Mouse (Mus musculus): ENCODE measurements around the gene Olfr718-ps1. TPM values are rescaled to one million over a fixed set of nuclear protein-coding genes. Genes with fewer than 3 reads are reported as not detected.
A peak's percentile ranks its signal among the peaks of the same experiment; 100 is the strongest.

Olfr718-ps1 gene
- polyA plus RNA-seq, 1 experiment from 2014 or later = not detected

GRCm38 (mm10) chr5:143122125-143122524 is 25.3 kb downstream of the Olfr718-ps1 start:
- WGBS = 66% methylated on average over 8 of the region's 8 CpGs
- no peak for TF ChIP-seq CTCF (IDR thresholded peaks at IDR 0.05; ENCODE audit: low read depth)
- Histone ChIP-seq H3K27me3 (ENCODE audit: insufficient read depth, low read length) (no peaks in the 10 kb centered on the region), H3K36me3 (ENCODE audit: insufficient read depth) (no peaks in the 10 kb centered on the region), H3K9ac (no peak overlapping the region), H3K4me3 (ENCODE audit: low read depth, low read length) (no peak overlapping the region), H3K9me3 (ENCODE audit: low read depth, low read length) (no peaks in the 10 kb centered on the region), H3K4me1 (ENCODE audit: insufficient read depth) (no peaks in the 10 kb centered on the region), H3K27ac (ENCODE audit: low read depth) (no peak overlapping the region), H3K4me2 (no peak overlapping the region)
- no peak for ATAC-seq (ENCODE audit: insufficient read depth)
- DNase-seq = no peak

GRCm38 (mm10) chr5:143112281-143113246 is 34.8 kb downstream of the Olfr718-ps1 start, which contains the start of gene Rnf216:
TSS of gene Rnf216 (minus strand) at chr5:143112994.
- WGBS = under 1% methylated on average over 110 of the region's 110 CpGs
- Histone ChIP-seq H3K36me3 (ENCODE audit: insufficient read depth) (0 out of 2 replicates have a peak, but pooled peaks cover 4% of the 10 kb centered on the region), H3K4me3 (ENCODE audit: low read depth, low read length) (peak within 1 kb of the TSS; percentile 89), H3K4me2 (peak within 1 kb of the TSS; percentile 82), H3K4me1 (ENCODE audit: insufficient read depth) (peaks cover 2% of the 10 kb centered on the region; the same call in 1 of the 2 replicates), H3K27me3 (ENCODE audit: insufficient read depth, low read length) (no peaks in the 10 kb centered on the region), H3K9me3 (ENCODE audit: low read depth, low read length) (no peaks in the 10 kb centered on the region), H3K9ac (peak within 1 kb of the TSS; percentile 91), H3K27ac (ENCODE audit: low read depth) (peak within 1 kb of the TSS; percentile 93)
- DNase-seq (peak; percentile 95), ATAC-seq (ENCODE audit: insufficient read depth) (peak; percentile 96)
- TF ChIP-seq CTCF (IDR thresholded peaks at IDR 0.05; ENCODE audit: low read depth) = peak; percentile 81

- Histone ChIP-seq H3K9ac (no peak overlapping the region), H3K4me2 (no peak overlapping the region), H3K27me3 (ENCODE audit: insufficient read depth, low read length) (no peaks in the 10 kb centered on the region), H3K4me1 (ENCODE audit: insufficient read depth) (peaks cover 2% of the 10 kb centered on the region; the same call in 1 of the 2 replicates), H3K9me3 (ENCODE audit: low read depth, low read length) (no peaks in the 10 kb centered on the region), H3K36me3 (ENCODE audit: insufficient read depth) (0 out of 2 replicates have a peak, but pooled peaks cover 4% of the 10 kb centered on the region), H3K4me3 (ENCODE audit: low read depth, low read length) (no peak overlapping the region), H3K27ac (ENCODE audit: low read depth) (no peak overlapping the region)
- TF ChIP-seq CTCF (IDR thresholded peaks at IDR 0.05; ENCODE audit: low read depth) = no peak
- ATAC-seq (ENCODE audit: insufficient read depth) (no peak), DNase-seq (no peak)
- WGBS = 78% methylated on average over 3 of the region's 3 CpGs
Measured at GRCm38 (mm10) chr5:143106842-143107241, 40.5 kb downstream of the Olfr718-ps1 start.

GRCm38 (mm10) chr5:143103231-143103630 is 44.1 kb downstream of the Olfr718-ps1 start:
- no peak overlapping the region for H3K4me2 ChIP-seq
- H3K4me1 ChIP-seq (ENCODE audit: insufficient read depth) = no peaks in the 10 kb centered on the region
- H3K27me3 ChIP-seq (ENCODE audit: insufficient read depth, low read length) = no peaks in the 10 kb centered on the region
- H3K36me3 ChIP-seq (ENCODE audit: insufficient read depth) = no peaks in the 10 kb centered on the region
- H3K9ac ChIP-seq = no peak overlapping the region
- H3K27ac ChIP-seq (ENCODE audit: low read depth) = no peak overlapping the region
- DNase-seq (no peak), ATAC-seq (ENCODE audit: insufficient read depth) (no peak)
- TF ChIP-seq CTCF (IDR thresholded peaks at IDR 0.05; ENCODE audit: low read depth) = no peak
- no peaks in the 10 kb centered on the region for H3K9me3 ChIP-seq (ENCODE audit: low read depth, low read length)
- 91% methylated on average over 2 of the region's 2 CpGs for WGBS
- no peak overlapping the region for H3K4me3 ChIP-seq (ENCODE audit: low read depth, low read length)

- H3K27me3 ChIP-seq (ENCODE audit: insufficient read depth, low read length) = no peaks in the 10 kb centered on the region
- H3K4me3 ChIP-seq (ENCODE audit: low read depth, low read length) = no peak overlapping the region
- no peak for DNase-seq
- no peaks in the 10 kb centered on the region for H3K9me3 ChIP-seq (ENCODE audit: low read depth, low read length)
- H3K27ac ChIP-seq (ENCODE audit: low read depth) = no peak overlapping the region
- no peak overlapping the region for H3K9ac ChIP-seq
- no peaks in the 10 kb centered on the region for H3K36me3 ChIP-seq (ENCODE audit: insufficient read depth)
- 79% methylated on average over 1 of the region's 1 CpGs for WGBS
- TF ChIP-seq CTCF (IDR thresholded peaks at IDR 0.05; ENCODE audit: low read depth) = no peak
- H3K4me2 ChIP-seq = no peak overlapping the region
- ATAC-seq (ENCODE audit: insufficient read depth) = no peak
- H3K4me1 ChIP-seq (ENCODE audit: insufficient read depth) = no peaks in the 10 kb centered on the region
Measured at GRCm38 (mm10) chr5:143101626-143102025, 45.8 kb downstream of the Olfr718-ps1 start.

GRCm38 (mm10) chr5:143095256-143095655 is 52.1 kb downstream of the Olfr718-ps1 start:
- no peak overlapping the region for H3K27ac ChIP-seq (ENCODE audit: low read depth)
- no peaks in the 10 kb centered on the region for H3K27me3 ChIP-seq (ENCODE audit: insufficient read depth, low read length)
- H3K36me3 ChIP-seq (ENCODE audit: insufficient read depth) = peaks cover 26% of the 10 kb centered on the region
- DNase-seq (no peak), ATAC-seq (ENCODE audit: insufficient read depth) (no peak)
- no peaks in the 10 kb centered on the region for H3K9me3 ChIP-seq (ENCODE audit: low read depth, low read length)
- no peak overlapping the region for H3K4me2 ChIP-seq
- H3K4me1 ChIP-seq (ENCODE audit: insufficient read depth) = no peaks in the 10 kb centered on the region
- H3K9ac ChIP-seq = no peak overlapping the region
- WGBS = 85% methylated on average over 7 of the region's 7 CpGs
- no peak overlapping the region for H3K4me3 ChIP-seq (ENCODE audit: low read depth, low read length)
- no peak for TF ChIP-seq CTCF (IDR thresholded peaks at IDR 0.05; ENCODE audit: low read depth)

- H3K4me2 ChIP-seq = no peak overlapping the region
- DNase-seq (no peak), ATAC-seq (ENCODE audit: insufficient read depth) (no peak)
- H3K9me3 ChIP-seq (ENCODE audit: low read depth, low read length) = no peaks in the 10 kb centered on the region
- no peak overlapping the region for H3K27ac ChIP-seq (ENCODE audit: low read depth)
- H3K9ac ChIP-seq = no peak overlapping the region
- H3K36me3 ChIP-seq (ENCODE audit: insufficient read depth) = peaks cover 50% of the 10 kb centered on the region
- no peak for TF ChIP-seq CTCF (IDR thresholded peaks at IDR 0.05; ENCODE audit: low read depth)
- H3K4me3 ChIP-seq (ENCODE audit: low read depth, low read length) = no peak overlapping the region
- WGBS = 54% methylated on average over 3 of the region's 3 CpGs
- no peaks in the 10 kb centered on the region for H3K27me3 ChIP-seq (ENCODE audit: insufficient read depth, low read length)
- no peaks in the 10 kb centered on the region for H3K4me1 ChIP-seq (ENCODE audit: insufficient read depth)
Measured at GRCm38 (mm10) chr5:143092891-143093290, 54.5 kb downstream of the Olfr718-ps1 start.
